Mouse (Mus musculus) gastrocnemius, postnatal 4 days (tissue): Measurements from ENCODE around the gene Nr1h3. TPM values are rescaled to one million over a fixed set of nuclear protein-coding genes. Genes with fewer than 3 reads are reported as not detected.

ENCODE experiments used
- DNase-seq, 2 experiments: peaks; one replicate each; pipeline ENCODE4 v3.0.0; 2021 to 2022; ENCODE audit warnings: low spot score in 2 of 2, mixed read lengths in 2 of 2
- total RNA-seq, 2 experiments: library from RNA; stranded (reverse); gene quantifications; 2 replicates each; pipeline ENCODE4 v1.2.3; 2021

The Nr1h3 gene
- total RNA-seq, 2 experiments from 2014 or later: 2.4 to 4.5 TPM

- DNase-seq: no peak
These were observed 59.2 kb downstream of the Nr1h3 start for GRCm38 (mm10) chr2:91143401-91143800.

- no peak for DNase-seq
These were observed 59.7 kb downstream of the Nr1h3 start for GRCm38 (mm10) chr2:91142920-91143319.

GRCm38 (mm10) chr2:91139764-91140163 lies 62.9 kb downstream of the Nr1h3 start:
- no peak for DNase-seq

- no peak for DNase-seq
These were observed 63.3 kb downstream of the Nr1h3 start for GRCm38 (mm10) chr2:91139311-91139710.

- no peak for DNase-seq
These were observed 65.2 kb downstream of the Nr1h3 start for GRCm38 (mm10) chr2:91137481-91137880.

GRCm38 (mm10) chr2:91136513-91137412 lies 65.9 kb downstream of the Nr1h3 start:
- no peak for DNase-seq

Other genes starting within 250 kb of the Nr1h3 start
- gene Rapsn, start 167.2 kb downstream of the Nr1h3 start, total RNA-seq: 10 to 100 TPM; 37.6 to 45.0 TPM
- gene Psmc3, start 148.8 kb downstream of the Nr1h3 start, total RNA-seq: 100 to 1,000 TPM; 337 to 338 TPM
- gene Slc39a13, start 132.4 kb downstream of the Nr1h3 start, total RNA-seq: 10 to 100 TPM; 40.9 to 44.9 TPM
- 1 to 10 TPM; 5.4 to 6.6 TPM for gene Spi1, start 120.4 kb downstream of the Nr1h3 start, total RNA-seq
- under 1 TPM; 0.22 to 0.31 TPM for gene Mybpc3, start 84.7 kb downstream of the Nr1h3 start, total RNA-seq
- 10 to 100 TPM in 1 of 2 experiments, 1 to 10 TPM in 1; 8.9 to 11.4 TPM for gene Madd, start 19.0 kb downstream of the Nr1h3 start, total RNA-seq
- 10 to 100 TPM; 19.5 to 21.8 TPM for gene Acp2, start 51 bp upstream of the Nr1h3 start, total RNA-seq
- gene Ddb2, start 34.1 kb upstream of the Nr1h3 start, total RNA-seq: 1 to 10 TPM; 6.8 to 9.5 TPM
- gene Pacsin3, start 53.1 kb upstream of the Nr1h3 start, total RNA-seq: 100 to 1,000 TPM; 297 to 321 TPM
- 10 to 100 TPM; 86.1 to 95.9 TPM for gene Arfgap2, start 62.1 kb upstream of the Nr1h3 start, total RNA-seq
- 10 to 100 TPM; 13.8 to 18.2 TPM for gene 1110051M20Rik, start 241.9 kb upstream of the Nr1h3 start, total RNA-seq